Mouse (Mus musculus): ENCODE results near the gene Gm49322.
"Not testable (repeated sequence)": the region's sequence is repeated elsewhere in the genome, so short reads cannot be mapped to it uniquely, and the experiment has no call there.

Gm49322 gene

DNA sequence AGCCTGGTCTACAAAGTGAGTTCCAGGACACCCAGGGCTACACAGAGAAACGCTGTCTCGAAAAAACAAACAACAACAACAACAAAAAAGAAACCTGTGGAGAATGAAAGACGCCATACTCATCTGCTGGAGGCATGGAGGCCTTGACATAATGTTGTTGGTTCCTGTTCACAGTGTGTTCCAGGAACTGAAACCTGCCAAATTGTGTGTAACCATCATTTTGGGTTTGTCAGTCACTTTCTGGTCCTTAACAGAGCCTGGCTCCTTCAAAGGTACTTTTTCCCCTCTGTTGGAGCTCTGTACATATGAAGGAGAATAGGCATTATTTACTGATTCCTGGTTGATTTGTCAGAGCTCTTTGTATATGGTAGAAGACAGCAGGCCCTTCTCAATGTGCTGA lies 6.1 kb downstream of the Gm49322 start:
- DNase-seq (ENCODE audit: low spot score): no peak

DNA sequence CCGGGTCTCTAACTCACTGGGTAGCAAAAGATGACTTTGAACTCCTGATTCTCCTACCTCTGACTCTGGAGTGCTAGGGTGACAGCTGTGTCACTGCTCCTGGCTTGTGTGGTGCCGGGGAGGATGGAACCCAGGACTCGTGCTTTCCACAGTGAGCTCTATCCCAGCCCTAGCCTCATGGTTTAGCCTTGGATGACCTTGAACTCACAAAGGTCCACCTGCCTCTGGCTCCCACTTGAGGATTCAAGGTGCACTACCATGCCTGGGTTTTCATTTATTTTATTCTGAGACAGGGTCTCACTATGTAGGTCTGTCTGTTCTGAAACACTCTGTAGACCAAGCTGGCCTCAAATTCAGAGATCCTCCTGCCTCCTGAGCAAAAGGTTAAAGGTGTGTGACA lies 8.0 kb downstream of the Gm49322 start:
- no peak for DNase-seq (ENCODE audit: low spot score)

DNA sequence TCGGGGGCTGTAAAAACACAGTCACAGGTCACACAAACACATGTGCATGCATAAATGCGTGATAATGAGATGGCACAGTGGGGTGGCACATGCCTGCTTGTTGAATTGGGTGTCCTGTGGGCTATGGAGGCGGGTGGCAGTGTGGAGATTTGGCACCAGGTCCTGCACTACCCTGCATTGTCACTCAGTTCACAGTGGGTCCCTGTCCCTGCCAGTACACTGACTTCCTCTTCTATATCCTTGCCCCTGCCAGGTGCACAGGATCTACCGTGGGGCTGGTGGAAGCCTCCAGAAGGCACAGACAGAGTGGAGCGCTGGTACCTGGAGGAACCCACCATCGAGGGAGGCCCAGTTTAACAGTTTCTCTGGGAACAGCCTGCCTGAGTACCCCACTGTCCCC lies 8.5 kb downstream of the Gm49322 start:
- no peak for DNase-seq (ENCODE audit: low spot score)

GRCm38 (mm10) chr10:80618181-80618580 lies 12.4 kb downstream of the Gm49322 start:
- no peak for DNase-seq (ENCODE audit: low spot score)

DNA sequence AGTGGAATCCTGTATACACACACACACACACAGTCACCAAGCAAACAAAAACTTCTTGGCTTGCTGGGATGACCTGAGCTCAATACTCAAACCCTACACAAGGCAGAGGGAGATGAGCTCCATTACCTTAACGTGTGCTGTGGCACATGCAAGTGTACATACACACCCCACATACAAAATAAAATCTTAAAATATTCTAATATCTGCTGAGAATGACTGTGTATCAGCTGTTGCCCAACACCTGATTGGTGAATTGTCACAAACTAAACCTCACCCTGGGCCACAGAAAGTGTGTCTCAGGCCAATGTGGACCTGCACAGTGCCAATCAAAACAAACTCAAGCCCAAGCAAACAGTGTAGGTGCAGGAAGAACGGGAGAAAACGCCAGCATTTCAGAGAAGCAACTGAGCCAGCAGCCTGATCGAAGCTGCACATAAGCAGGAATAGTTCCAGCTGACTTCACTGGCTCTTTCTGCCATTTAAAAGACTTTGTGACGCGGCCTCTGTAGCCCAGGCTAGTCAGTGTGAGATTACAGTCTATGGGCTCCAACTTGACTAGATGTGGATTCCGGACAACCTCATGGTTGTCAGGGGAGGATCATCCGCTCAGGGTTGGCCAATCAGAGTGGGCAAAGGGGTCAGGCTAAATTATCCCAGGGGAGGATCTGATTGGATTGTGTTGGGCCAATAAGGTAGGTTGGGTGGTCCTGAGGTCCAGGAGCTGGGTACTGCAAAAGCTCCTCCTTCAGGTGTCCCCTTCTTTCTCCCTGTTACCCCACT lies 13.8 kb downstream of the Gm49322 start:
- DNase-seq (ENCODE audit: low spot score): no peak

DNA sequence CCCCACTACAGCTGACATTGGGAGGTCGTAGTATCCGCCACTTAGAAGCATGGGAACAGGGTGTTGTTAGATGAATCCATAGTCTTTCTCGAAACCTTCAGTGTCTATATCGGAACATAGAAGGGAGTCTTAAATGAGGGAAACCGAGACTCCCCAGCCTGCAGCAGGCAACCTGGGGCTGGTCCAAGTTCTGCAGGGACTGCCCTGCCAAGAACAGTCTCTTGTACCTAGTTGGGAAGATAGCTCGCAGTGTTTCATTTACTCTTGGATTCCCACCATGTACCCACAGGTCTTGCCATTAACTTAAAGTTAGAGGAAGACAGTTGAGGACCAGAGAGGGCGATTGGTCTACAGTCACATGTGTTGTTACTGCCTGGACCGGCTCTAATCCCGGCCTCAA lies 14.5 kb downstream of the Gm49322 start:
- no peak for DNase-seq (ENCODE audit: low spot score)

GRCm38 (mm10) chr10:80620796-80621689 lies 15.2 kb downstream of the Gm49322 start:
- DNase-seq (ENCODE audit: low spot score): no peak

DNA sequence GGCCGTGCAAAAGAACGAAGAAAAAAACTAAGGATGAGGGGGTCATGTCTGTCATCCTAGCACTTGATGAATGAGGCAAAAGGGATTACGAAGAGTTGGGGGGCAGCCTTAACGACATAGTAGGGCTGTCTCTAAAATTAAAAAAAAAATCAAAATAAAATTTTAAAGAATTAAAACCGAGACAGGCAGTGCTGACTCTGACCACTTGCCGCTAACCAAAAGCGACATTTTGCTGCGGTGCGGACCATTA lies 15.8 kb downstream of the Gm49322 start:
- no peak for DNase-seq (ENCODE audit: low spot score)

- peak; percentile 98 for DNase-seq (ENCODE audit: low spot score)
Measured at GRCm38 (mm10) chr10:80621940-80622660, 16.3 kb downstream of the Gm49322 start.

DNA sequence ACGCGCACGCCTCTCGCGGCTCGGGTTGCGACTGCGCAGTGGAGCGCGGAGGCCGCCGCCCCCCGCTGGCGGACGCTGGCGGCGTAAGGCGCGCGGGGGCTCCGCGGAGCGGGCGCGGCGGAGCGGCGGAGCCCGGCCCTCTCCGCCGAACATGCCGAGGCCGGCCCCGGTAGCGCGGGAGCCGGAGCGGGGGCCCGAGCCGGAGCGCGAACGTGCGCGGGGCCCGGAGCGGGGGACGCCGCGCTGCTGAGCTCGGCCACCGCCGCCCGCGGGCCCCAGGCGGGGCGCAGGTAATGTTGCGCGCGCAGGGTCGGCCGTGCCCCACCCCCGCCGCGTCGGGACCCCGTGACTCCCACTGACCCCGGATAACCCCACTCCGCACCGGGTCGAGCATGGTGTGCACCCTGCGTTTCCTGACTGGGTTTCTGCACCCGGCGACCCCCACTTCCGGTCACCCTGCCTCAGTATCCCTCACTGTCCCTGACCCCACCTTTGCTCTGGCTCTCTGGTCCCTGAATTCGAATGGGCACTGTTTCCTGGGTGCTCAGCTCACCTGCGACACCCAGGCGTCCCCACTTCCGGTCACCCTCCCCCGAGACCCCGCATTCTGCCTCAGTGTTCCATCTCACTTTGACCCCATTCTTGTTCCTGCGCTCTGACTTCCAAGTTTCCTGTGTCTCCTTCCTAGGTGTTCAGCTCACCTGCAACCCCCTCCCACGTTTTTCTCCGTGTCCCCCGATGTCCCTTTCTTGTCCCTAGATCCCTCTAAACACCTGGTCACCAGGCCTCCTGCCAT lies 17.0 kb downstream of the Gm49322 start, which contains the start of gene Csnk1g2:
Gene Csnk1g2, plus strand, starts transcription at position 178 of the 796 bp plus-strand sequence.
- DNase-seq (ENCODE audit: low spot score): no peak

DNA sequence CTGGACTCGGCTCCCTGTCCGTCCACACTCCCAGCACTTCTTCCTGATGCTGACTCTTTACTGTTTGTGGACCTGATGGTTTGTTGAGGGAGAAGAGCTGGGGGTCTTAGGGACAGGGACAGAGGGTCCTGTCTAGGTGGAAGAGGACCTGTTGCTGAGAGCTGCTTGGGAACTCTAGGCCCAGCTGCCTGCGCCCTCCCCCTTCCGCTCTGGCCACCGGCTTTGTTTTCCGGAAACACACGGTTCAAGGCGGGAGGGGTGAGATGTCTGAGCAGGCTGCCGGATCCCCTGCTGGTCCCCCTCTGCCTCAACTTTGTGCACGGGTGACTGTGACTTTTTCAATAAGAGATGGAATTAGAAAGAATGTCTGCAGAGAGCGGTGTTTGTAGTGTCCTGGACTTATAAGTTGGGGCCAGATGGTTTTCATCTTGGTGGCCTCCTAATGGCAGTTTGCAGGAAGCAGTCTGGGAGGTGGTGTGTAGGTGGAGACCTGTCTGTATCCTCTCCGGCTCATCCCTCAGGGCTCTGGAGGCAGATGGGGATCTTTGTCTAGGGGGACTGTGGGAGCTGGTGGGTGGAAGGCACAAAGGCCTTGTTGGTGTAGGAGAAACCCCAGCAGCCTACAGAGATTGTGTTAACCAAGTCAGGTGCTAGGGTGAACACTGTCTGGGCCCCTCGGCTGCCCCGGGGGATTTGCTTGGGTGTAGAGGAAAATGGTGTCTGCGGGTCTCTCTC lies 17.8 kb downstream of the Gm49322 start:
- peak; percentile 39 for DNase-seq (ENCODE audit: low spot score)

GRCm38 (mm10) chr10:80625764-80626163 lies 19.9 kb downstream of the Gm49322 start:
- DNase-seq (ENCODE audit: low spot score): no peak

GRCm38 (mm10) chr10:80627685-80628084 lies 21.9 kb downstream of the Gm49322 start:
- DNase-seq (ENCODE audit: low spot score): no peak

DNA sequence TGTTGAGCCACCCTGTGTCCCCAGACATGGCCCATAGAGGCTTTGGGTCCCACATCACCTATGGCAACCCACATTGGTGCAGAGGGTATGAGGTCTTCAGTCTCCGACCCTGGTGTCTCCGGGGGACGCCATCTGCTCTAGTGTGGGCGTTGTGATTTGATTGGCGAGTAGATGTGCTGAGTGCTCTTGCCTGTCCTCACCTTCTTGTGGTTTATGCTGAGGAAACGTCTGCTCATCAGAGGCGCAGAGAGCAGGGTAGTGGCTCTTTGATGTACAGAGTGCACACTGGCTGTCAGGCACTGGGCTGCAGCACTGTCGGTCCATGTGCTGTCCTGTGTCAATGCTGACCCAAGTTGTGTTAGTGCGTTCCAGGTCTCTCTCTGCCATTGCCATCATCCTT lies 23.1 kb downstream of the Gm49322 start:
- DNase-seq (ENCODE audit: low spot score): no peak

GRCm38 (mm10) chr10:80635345-80635744 lies 29.5 kb downstream of the Gm49322 start:
- no peak for DNase-seq (ENCODE audit: low spot score)

DNA sequence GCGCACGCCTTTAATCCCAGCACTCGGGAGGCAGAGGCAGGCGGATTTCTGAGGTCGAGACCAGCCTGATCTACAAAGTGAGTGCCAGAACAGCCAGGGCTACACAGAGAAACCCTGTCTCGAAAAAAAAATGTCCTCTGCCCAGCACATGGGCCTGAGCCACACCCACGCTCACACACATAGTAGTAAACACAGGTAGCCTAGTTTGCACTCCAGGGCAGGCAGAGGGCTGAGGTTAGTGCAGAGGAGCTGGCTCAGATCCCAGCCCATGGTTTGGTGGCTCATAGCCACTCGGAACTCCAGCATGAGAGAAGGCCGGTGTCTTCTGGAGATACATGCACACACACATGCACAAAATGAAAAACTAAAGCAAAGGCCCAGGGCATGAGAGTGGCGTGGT lies 41.1 kb downstream of the Gm49322 start:
- no peak for DNase-seq (ENCODE audit: low spot score)

GRCm38 (mm10) chr10:80649910-80650309 lies 44.1 kb downstream of the Gm49322 start:
- DNase-seq (ENCODE audit: low spot score): not testable (repeated sequence)

DNA sequence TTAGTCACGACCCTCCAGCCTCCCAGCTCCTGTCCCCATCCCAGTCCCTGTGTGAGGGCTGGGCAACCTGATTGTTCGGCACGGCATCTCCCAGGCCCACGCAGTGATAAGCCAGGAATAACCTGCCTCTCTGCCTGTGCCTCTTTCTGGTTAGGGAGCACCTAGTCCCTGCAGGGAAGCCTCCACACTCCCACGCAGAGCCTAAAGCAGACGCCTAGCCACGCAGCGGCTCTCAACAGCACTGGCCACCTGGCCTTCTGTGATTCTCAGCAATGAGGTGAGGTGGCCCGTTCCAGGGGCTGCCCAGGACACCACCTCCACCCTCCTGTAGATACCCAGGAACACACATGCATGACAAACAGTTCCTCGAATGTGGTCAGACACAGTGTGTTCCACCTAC lies 44.6 kb downstream of the Gm49322 start:
- no peak for DNase-seq (ENCODE audit: low spot score)

DNA sequence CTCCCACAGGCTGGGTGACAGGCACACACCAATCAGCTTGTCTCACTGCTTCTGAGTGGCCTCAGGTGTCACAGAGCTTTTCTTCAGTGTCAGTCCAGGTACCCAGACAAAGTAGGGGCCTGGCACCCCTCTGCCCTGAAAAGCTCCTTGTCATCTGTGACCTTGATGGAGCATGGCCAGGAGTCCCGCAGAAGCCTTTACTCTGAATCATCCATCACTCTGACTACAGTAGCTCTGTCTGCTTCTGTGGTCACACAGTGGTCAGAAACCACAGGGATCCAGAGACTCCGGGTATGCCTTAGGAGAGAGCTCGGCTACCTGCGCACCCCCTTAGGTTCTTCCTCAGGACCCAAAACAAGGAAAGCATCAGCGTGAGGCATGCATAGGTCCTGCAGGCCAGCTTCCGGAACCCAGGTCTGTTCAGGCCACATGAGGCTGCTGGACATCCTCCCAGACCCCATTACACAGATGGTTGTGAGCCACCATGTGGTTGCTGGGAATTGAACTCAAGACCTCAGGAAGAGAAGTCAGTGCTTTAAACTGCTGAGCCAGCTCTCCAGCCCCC lies 47.4 kb downstream of the Gm49322 start:
- no peak for DNase-seq (ENCODE audit: low spot score)

- DNase-seq (ENCODE audit: low spot score): no peak
Measured at GRCm38 (mm10) chr10:80654866-80655265, 49.0 kb downstream of the Gm49322 start.
